26 mouse cellular contexts compared by ENCODE assay signal in the genomic region with DNA sequence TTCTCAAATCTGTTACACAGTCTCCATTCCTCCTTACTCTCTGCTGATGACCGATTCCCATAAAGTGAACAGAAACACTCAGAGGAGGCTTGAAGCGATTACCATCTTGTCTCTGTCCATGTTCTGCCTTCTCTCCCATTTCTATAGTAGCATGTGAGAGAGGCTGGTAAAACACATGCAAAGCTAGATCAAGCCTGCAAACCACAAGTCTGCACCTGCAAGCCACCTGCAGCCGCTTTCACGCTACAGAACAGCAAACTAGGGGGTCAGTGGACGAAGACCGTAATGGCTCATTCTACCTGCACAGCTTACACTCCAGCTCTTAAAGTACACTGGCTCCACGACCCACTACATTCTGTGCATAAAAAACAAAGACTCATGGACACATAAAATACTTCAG. TPM values are rescaled to one million over a fixed set of nuclear protein-coding genes. Genes with fewer than 3 reads are reported as not detected.
DNase-seq lines count a peak whose midpoint lies in the region; ATAC-seq and TF ChIP-seq lines count a peak whose summit lies in the region.
"Had no signal": no experiment of that assay in that cellular context is flagged by ENCODE, and none has a peak within 500 bp of the region (broad histone marks: within the 10 kb centered on the region; RNA-seq: fewer than 3 reads in every experiment).

No protein-coding gene starts in this region.

- H3K4me2 ChIP-seq in liver, postnatal 0 days (ENCODE audit: low read depth, low read length) = no peak overlapping the region
- H3K4me2 ChIP-seq in liver, embryonic 11.5 days = no peak overlapping the region
- no peak overlapping the region for H3K4me2 ChIP-seq in midbrain, embryonic 15.5 days
- H3K4me2 ChIP-seq: embryonic facial prominence, embryonic 15.5 days; forebrain, embryonic 12.5 days; heart, embryonic 11.5 days; hindbrain, embryonic 14.5 days; liver, embryonic 15.5 days; lung, embryonic 15.5 days had no signal

- 84% methylated on average over 7 of the region's 7 CpGs for WGBS in liver, postnatal 0 days (ENCODE audit: insufficient replicate concordance)
- 90% methylated on average over 7 of the region's 7 CpGs for WGBS in liver, embryonic 11.5 days
- WGBS in midbrain, embryonic 15.5 days = 95% methylated on average over 7 of the region's 7 CpGs

- peak overlapping the region; percentile 66; the same call in 1 of the 2 replicates for H3K27ac ChIP-seq in liver, postnatal 0 days (ENCODE audit: low read depth)
- H3K27ac ChIP-seq in liver, embryonic 11.5 days (ENCODE audit: low read depth, low read length) = no peak overlapping the region
- H3K27ac ChIP-seq in midbrain, embryonic 15.5 days = no peak overlapping the region
- H3K27ac ChIP-seq: embryonic facial prominence, embryonic 10.5 days; embryonic facial prominence, embryonic 15.5 days; forebrain, embryonic 12.5 days; hindbrain, embryonic 14.5 days; liver, embryonic 15.5 days; lung, embryonic 15.5 days; midbrain, embryonic 10.5 days had no signal

- no peak for TF ChIP-seq EP300 in liver, postnatal 0 days (IDR thresholded peaks at IDR 0.05; ENCODE audit: low read depth)

- ATAC-seq in liver, postnatal 0 days = no peak
- ATAC-seq in liver, embryonic 11.5 days (replicated peaks; ENCODE audit: low FRiP score) = no peak
- no peak for ATAC-seq in midbrain, embryonic 15.5 days (replicated peaks)
- ATAC-seq in granulocyte monocyte progenitor cell, adult 5-6 weeks (replicated peaks; ENCODE audit: poor library complexity, severe bottlenecking) = no peak
- ATAC-seq: forebrain, postnatal 0 days; intestine, postnatal 0 days; midbrain, embryonic 16.5 days had no signal

- DNase-seq in liver, postnatal 0 days = no peak
- no peak for DNase-seq in liver, embryonic 11.5 days (ENCODE audit: low spot score)
- peak; percentile 42 to 46 for DNase-seq in B cell, adult 2 months
- peak; percentile 55 to 74 for DNase-seq in thymus, adult 18-20 months
- DNase-seq in thymus, postnatal 25 days = peak; percentile 74
- no peak for DNase-seq in lung, postnatal 4 days
- DNase-seq: adrenal gland, postnatal 10 days; cerebellum, adult 8-10 months; cerebellum, postnatal 25 days; forebrain, postnatal 0 days; kidney, postnatal 14 days; layer of hippocampus, adult 9-11 months; liver; lung, postnatal 36 days had no signal

- no peak overlapping the region for H3K9ac ChIP-seq in liver, postnatal 0 days (replicated peaks)
- H3K9ac ChIP-seq in liver, embryonic 11.5 days (ENCODE audit: low read depth, low read length) = no peak overlapping the region
- no peak overlapping the region for H3K9ac ChIP-seq in midbrain, embryonic 15.5 days
- H3K9ac ChIP-seq: embryonic facial prominence, embryonic 15.5 days; forebrain, embryonic 12.5 days; forebrain, postnatal 0 days; hindbrain, embryonic 14.5 days; liver, embryonic 15.5 days; lung, embryonic 15.5 days had no signal

- no peak for TF ChIP-seq CTCF in liver, postnatal 0 days (IDR thresholded peaks at IDR 0.05; ENCODE audit: low read depth)

- peaks cover 23% of the 10 kb centered on the region for H3K4me1 ChIP-seq in liver, postnatal 0 days (ENCODE audit: insufficient read depth)
- peaks cover 37% of the 10 kb centered on the region for H3K4me1 ChIP-seq in liver, embryonic 11.5 days (replicated peaks; ENCODE audit: control insufficient read depth, insufficient read depth, low read length)
- H3K4me1 ChIP-seq in midbrain, embryonic 15.5 days = peaks cover 32% of the 10 kb centered on the region

- H3K9me3 ChIP-seq in liver, postnatal 0 days (ENCODE audit: low read length) = no peaks in the 10 kb centered on the region
- H3K9me3 ChIP-seq in liver, embryonic 11.5 days (ENCODE audit: control insufficient read depth, low read length) = no peaks in the 10 kb centered on the region
- H3K9me3 ChIP-seq in midbrain, embryonic 15.5 days = no peaks in the 10 kb centered on the region
- H3K9me3 ChIP-seq: embryonic facial prominence, embryonic 15.5 days; forebrain, embryonic 12.5 days; liver, embryonic 15.5 days; lung, embryonic 15.5 days; midbrain, embryonic 10.5 days had no signal

- H3K36me3 ChIP-seq in liver, postnatal 0 days (replicated peaks; ENCODE audit: insufficient read depth, low read length) = no peaks in the 10 kb centered on the region
- no peaks in the 10 kb centered on the region for H3K36me3 ChIP-seq in liver, embryonic 11.5 days (ENCODE audit: control insufficient read depth, insufficient read depth, low read length)
- no peaks in the 10 kb centered on the region for H3K36me3 ChIP-seq in midbrain, embryonic 15.5 days (replicated peaks)
- H3K36me3 ChIP-seq: embryonic facial prominence, embryonic 15.5 days; forebrain, embryonic 12.5 days; liver, embryonic 15.5 days; lung, embryonic 15.5 days had no signal

- no peaks in the 10 kb centered on the region for H3K27me3 ChIP-seq in liver, postnatal 0 days (ENCODE audit: insufficient read depth, low read length)
- H3K27me3 ChIP-seq in liver, embryonic 11.5 days (replicated peaks; ENCODE audit: control insufficient read depth, insufficient read depth, low read length) = no peaks in the 10 kb centered on the region
- H3K27me3 ChIP-seq in midbrain, embryonic 15.5 days (replicated peaks) = no peaks in the 10 kb centered on the region
- H3K27me3 ChIP-seq: embryonic facial prominence, embryonic 15.5 days; lung, embryonic 15.5 days had no signal

- no peak overlapping the region for H3K4me3 ChIP-seq in liver, postnatal 0 days (ENCODE audit: low read depth, low read length)
- no peak overlapping the region for H3K4me3 ChIP-seq in liver, embryonic 11.5 days (ENCODE audit: low read depth, low read length)
- no peak overlapping the region for H3K4me3 ChIP-seq in midbrain, embryonic 15.5 days
- H3K4me3 ChIP-seq: embryonic facial prominence, embryonic 10.5 days; embryonic facial prominence, embryonic 15.5 days; forebrain, embryonic 12.5 days; liver, embryonic 15.5 days; lung, embryonic 15.5 days; midbrain, embryonic 10.5 days had no signal

RNA-seq across cellular contexts. Expression of gene Ralgps2, which starts 5.7 kb away (rescaled TPM):
- polyA plus RNA-seq in liver, postnatal 0 days (2015; fragmentation: Nextera tagmentation; extraction: Ambion mirVana) = 25.6 and 26.4 TPM in 2 replicates
- 33.6 and 38.6 TPM in 2 replicates for polyA plus RNA-seq in liver, embryonic 11.5 days (2014; fragmentation: Nextera tagmentation; extraction: Ambion mirVana)
- 87.9 and 104 TPM in 2 replicates for polyA plus RNA-seq in midbrain, embryonic 15.5 days (2015; fragmentation: Nextera tagmentation; extraction: Ambion mirVana)
- total RNA-seq in granulocyte monocyte progenitor cell, adult 5-6 weeks (2014; fragmentation: Nextera tagmentation) = 12.5 and 20.4 TPM in 2 replicates
- 26.4 and 28.8 TPM in 2 replicates for total RNA-seq in granulocyte monocyte progenitor cell, adult 5-6 weeks (2017)

Comparison
In these comparisons a context has a peak if more than half of its experiments do, and no peak if none do; other contexts are left out.
1. DNase-seq: peak in B cell, adult 2 months (2 of 2), thymus, adult 18-20 months (2 of 2) and thymus, postnatal 25 days (single experiment); none in liver, postnatal 0 days (single experiment), liver, embryonic 11.5 days (single experiment) and lung, postnatal 4 days (0 of 2).